Mouse (Mus musculus): Measurements from ENCODE around the gene Ccsap. TPM values are rescaled to one million over a fixed set of nuclear protein-coding genes. Genes with fewer than 3 reads are reported as not detected.
A peak's percentile ranks its signal among the peaks of the same experiment; 100 is the strongest.

Ccsap gene
- total RNA-seq (2021): 1 to 10 TPM; 3.5 to 4.8 TPM
- long read RNA-seq, experiment 1, transcript Ccsap-201 (3 exons, 2,390 nt): major isoform, 7 of 11 reads
- long read RNA-seq, experiment 1, partial matches to known transcripts: 0 of 11 reads
- long read RNA-seq, experiment 1, other reads (novel, unspliced or antisense): 3 of 11 reads
- long read RNA-seq, experiment 2, transcript Ccsap-201 (3 exons, 2,390 nt): major isoform, 5 of 6 reads
- long read RNA-seq, experiment 2, partial matches to known transcripts: 0 of 6 reads
- long read RNA-seq, experiment 2, other reads (novel, unspliced or antisense): 0 of 6 reads

- peak; percentile 63 for DNase-seq
These were observed at the start of gene Ccsap for GRCm38 (mm10) chr8:123859648-123860259. Gene Ccsap (minus strand): TSS chr8:123860209.

DNA sequence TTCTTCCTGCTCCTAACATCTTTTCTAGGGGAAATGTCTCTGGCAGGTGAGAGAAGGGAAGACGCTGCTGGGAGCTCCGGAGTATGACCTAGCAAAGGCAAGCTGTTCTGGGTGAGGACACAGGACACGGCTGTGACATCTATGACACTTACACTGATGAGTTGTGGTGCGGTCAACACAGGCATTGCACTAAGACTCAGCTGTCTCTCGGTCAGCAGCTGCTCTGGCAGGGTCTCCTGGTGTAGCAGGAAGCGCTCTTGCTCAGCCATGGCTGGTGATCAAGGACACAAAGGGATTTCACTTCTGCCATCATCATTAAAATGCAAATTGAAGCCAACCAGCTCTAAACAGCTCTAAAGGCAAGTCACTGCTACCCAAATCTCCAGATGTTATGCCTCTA lies 47.6 kb upstream of the Ccsap start:
- DNase-seq: no peak

DNA sequence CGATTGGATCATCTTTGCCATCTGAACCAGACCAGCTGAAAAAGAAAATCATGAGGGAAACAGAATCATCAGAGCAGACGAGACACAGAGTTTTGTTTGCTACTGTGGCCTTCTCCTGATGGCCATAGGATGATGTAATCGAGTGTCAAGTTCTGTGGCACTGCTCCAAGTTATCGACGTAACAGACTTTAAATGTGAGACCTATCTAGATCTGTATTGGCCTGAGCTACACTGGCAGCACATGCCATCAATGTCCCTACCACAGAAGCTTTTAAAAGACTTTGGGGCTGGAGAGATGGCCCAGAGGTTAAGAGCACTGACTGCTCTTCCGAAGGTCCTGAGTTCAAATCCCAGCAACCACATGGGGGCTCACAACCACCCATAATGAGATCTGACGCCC lies 42.6 kb upstream of the Ccsap start:
- DNase-seq: peak; percentile 47

GRCm38 (mm10) chr8:123899366-123899765 lies 39.4 kb upstream of the Ccsap start:
- no peak for DNase-seq

DNA sequence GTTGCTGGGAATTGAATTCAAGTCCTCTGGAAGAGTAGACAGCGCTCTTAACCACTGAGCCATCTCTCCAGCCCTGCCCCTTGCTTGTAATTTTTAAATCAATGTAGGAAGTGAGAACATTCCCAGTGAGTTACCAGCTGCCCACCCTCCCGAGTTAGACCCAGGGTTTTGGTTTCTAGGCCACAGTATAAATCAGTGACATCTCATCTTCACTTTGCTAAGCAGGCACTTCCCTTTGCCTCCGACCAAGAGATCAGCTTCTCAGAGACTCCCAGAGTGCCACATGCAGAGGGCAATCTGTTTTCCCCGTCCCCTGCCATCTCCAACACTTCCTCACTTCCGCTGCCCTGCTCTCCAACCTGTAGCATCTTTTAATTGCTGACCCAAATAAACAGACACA lies 38.6 kb upstream of the Ccsap start:
- no peak for DNase-seq

GRCm38 (mm10) chr8:123896774-123897173 lies 36.8 kb upstream of the Ccsap start:
- no peak for DNase-seq

GRCm38 (mm10) chr8:123896366-123896761 lies 36.4 kb upstream of the Ccsap start:
- DNase-seq: no peak

- DNase-seq: no peak
These were observed 35.8 kb upstream of the Ccsap start for GRCm38 (mm10) chr8:123895680-123896365.

DNA sequence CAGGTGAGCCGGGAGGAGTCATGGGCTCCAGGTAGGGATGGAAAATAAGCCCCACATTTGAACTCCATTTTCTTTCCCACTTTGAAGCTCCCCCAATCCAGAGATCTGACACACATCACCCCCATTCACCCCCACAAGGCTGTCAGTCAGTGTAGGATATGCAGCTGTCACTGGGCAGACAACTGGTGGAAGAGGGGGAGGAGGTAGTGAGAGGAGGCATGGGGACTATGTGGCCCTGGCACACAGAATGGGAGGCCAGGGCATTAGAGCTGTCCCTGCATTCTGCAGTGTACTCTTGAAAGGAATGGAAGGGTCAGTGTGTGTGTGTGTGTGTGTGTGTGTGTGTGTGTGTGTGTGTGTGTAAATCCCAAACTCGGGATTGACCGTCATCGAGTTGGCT lies 35.2 kb upstream of the Ccsap start:
- DNase-seq: no peak

- DNase-seq: no peak
These were observed 34.6 kb upstream of the Ccsap start, which contains the start of gene Acta1 for GRCm38 (mm10) chr8:123894502-123895097. Gene Acta1 (minus strand): TSS chr8:123894751.

DNA sequence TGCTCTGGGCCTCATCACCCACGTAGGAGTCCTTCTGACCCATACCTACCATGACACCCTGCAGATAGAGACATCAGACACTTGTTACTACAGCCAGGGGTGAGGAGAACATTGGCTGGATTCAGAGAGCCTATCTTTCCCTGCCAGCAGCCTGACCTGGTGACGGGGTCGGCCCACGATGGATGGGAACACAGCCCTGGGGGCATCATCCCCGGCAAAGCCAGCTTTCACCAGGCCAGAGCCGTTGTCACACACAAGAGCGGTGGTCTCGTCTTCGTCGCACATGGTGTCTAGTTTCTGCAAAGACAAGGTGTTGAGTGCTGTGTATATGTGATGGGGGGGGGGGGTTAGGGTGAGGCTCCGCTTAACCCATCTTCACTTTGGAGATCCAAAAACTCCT lies 33.4 kb upstream of the Ccsap start:
- DNase-seq: no peak

GRCm38 (mm10) chr8:123892586-123893155 lies 32.7 kb upstream of the Ccsap start:
- no peak for DNase-seq

GRCm38 (mm10) chr8:123891883-123892585 lies 32.0 kb upstream of the Ccsap start:
- DNase-seq: peak; percentile 16

DNA sequence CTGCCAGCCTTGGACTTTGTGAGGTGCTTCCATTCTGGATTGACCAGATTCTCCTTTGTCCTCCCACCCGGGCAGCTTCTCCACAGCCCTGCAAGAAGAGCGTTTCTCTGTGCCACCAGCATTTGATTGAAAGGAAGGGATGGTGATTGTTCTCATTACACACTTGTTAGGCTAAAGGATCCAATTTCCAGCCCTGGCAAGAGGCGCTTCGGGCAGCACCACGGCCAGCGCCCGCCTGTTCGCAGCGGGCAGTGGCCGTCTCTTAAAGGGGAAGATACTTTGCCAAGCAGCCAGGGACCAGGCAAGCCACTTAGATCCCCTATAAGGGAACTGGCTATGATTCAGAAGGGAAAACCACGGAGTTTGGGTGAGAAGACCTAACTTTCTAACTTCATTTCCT lies 31.3 kb upstream of the Ccsap start:
- peak; percentile 83 for DNase-seq

DNA sequence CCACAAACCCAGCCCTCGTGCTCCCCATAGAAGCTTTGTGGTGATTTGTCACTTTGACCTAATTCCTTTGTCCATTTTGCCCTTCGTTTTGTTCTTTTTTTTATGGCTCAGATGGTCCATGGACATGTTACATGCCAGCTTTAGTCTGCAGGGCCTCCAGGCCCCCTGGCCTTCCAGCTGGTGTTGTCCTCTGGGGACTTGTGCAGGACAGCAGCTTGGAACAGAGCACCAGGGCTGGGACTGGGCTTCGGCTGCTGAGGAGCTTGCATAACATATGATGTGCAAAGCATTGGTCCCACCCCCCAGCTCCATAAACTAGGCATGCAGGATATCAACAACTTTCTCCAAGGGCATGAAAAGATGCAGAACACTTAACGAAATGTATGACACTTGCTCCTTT lies 29.8 kb upstream of the Ccsap start:
- no peak for DNase-seq

DNA sequence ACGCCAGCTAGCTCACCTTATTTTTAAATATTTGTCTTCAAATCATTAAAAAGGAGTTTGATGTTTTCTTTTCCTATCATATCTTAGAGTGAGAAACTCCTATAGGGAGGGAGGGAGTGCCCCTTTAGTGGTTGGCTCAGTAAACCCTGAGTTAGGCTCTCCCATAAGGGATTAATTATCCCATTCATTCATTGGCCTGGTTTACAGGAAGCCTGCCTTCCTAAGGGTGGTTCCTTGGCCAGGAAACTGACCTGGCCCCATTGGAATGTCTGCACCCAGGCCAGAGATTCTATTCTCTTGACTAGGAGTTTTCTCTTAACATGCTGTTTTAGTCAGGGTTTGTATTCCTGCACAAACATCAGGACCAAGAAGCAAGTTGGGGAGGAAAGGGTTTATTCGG lies 27.9 kb upstream of the Ccsap start:
- DNase-seq: no peak

DNA sequence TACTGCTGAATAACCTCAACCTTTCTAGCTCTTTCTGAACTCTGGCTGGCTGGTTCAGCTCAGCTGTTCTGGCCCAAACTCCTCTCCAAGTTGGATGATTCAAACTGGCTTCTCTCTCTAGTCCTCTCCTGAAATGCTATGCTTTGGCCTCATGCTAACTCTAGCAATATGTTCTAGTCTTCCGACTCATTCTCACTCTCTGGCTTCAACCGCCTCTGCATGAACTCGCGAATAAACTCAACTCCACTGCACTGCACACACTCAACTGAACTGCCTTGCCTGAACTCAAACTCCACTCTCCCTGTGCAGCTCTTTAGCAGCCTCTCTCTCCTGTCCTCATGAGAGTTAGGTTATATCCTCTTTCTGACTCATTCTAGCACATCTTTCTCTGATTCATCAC lies 27.2 kb upstream of the Ccsap start:
- DNase-seq: no peak

DNA sequence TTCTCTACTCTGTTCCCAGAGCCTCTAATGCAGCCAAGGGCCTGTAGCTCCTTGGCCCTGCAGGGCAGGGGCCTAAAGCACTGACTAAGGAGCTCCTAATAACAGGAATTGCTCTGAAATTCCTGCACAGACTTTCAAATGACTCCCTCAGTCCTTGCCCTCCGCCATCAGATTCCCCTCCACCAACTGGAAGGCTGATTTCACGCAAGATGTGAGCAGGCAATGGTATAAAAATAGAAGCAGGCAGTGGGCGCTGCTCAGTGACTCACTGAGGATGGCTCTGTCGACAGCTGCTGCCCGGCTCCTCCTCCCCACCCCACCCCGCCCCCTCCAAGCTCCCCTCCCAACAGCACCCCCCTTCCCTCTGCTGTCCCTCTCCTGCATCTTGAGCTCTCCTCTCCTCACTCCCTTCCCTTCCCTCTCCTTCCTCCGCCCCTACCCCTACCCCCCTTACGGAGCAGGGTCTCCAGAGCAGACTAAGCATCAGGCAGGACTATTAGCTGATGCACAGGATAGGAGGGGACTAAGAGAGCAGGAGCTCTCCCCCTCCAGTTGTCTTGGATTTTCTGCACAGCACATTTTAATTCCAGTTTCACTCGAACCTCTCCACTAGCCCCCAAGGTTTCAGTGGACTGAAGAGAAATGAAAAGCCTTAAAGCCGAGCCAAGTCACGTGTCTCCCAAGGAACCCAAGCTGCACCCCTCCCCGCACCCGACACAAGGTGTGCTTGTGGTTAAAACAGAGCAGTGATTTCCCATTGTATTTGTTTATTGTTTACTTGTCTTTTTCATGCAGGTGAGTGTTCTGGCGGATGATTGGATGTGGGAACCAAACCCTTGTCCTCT lies 24.9 kb upstream of the Ccsap start:
- no peak for DNase-seq

- DNase-seq: no peak
These were observed 23.1 kb upstream of the Ccsap start for GRCm38 (mm10) chr8:123883094-123883493.

DNA sequence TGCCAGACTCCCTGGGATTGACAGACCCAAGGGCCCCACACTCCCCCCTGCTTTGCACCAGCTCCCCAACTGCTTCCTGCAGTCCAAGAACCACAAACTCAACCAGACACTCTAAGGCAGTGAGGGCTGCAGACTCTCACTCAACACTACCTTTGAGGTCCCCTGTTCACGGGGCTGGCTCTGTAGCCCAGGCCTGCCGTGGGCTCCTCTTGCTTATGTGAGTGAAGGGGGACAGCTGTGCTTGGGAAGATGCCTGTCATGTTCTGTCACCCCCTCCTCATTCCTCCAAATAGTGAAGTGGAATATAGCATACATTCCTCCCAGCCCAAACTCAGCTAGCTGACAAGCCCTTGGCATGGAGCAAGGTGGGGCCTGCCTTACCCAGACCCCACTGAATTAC lies 22.4 kb upstream of the Ccsap start:
- DNase-seq: no peak

GRCm38 (mm10) chr8:123880821-123881350 lies 20.9 kb upstream of the Ccsap start:
- no peak for DNase-seq
